Mouse (Mus musculus) liver, embryonic 15.5 days (tissue): ENCODE measurements around the gene Rnf141. TPM values are rescaled to one million over a fixed set of nuclear protein-coding genes. Genes with fewer than 3 reads are reported as not detected.

Experiments used
- ATAC-seq: fragments of 200-750 bp; cut with Nextera tagmentation; 2 replicates; pipeline ENCODE4 v1.8.0; 2017; ENCODE audit warnings: moderate number of reproducible peaks, mild to moderate bottlenecking, moderate library complexity; ENCODE audit not compliant: insufficient read depth
- H3K27ac ChIP-seq: fragments of 300-500 bp; sonication (generic); replicated peaks from 2 replicates; pipeline ENCODE4 v1.5.1; 2015; ENCODE audit warnings: mild to moderate bottlenecking, inconsistent platforms
- H3K27me3 ChIP-seq: fragments of 300-500 bp; sonication (generic); 2 replicates; pipeline ENCODE4 v1.6.1; 2015; ENCODE audit warnings: mild to moderate bottlenecking, inconsistent platforms
- H3K36me3 ChIP-seq: fragments of 300-500 bp; sonication (generic); replicated peaks from 2 replicates; pipeline ENCODE4 v1.6.1; 2015; ENCODE audit warnings: moderate library complexity, mild to moderate bottlenecking, inconsistent platforms
- H3K4me1 ChIP-seq: fragments of 300-500 bp; sonication (generic); replicated peaks from 2 replicates; pipeline ENCODE4 v1.6.1; 2015; ENCODE audit warnings: inconsistent platforms
- H3K4me2 ChIP-seq: fragments of 300-500 bp; sonication (generic); 2 replicates; pipeline ENCODE4 v1.6.1; 2015; ENCODE audit warnings: moderate library complexity, mild to moderate bottlenecking, inconsistent platforms
- H3K4me3 ChIP-seq: fragments of 300-500 bp; sonication (generic); replicated peaks from 2 replicates; pipeline ENCODE4 v1.5.1; 2015; ENCODE audit warnings: mild to moderate bottlenecking, inconsistent platforms
- H3K9ac ChIP-seq: fragments of 300-500 bp; sonication (generic); 2 replicates; pipeline ENCODE4 v1.6.1; 2015; ENCODE audit warnings: moderate library complexity, mild to moderate bottlenecking, inconsistent platforms
- H3K9me3 ChIP-seq: fragments of 300-500 bp; sonication (generic); replicated peaks from 2 replicates; pipeline ENCODE4 v1.6.1; 2016; ENCODE audit warnings: inconsistent platforms
- WGBS: fragments of 180-500 bp; shearing (Covaris S2); methylation state at CpG from one replicate; pipeline ENCODE4 v1.1.7; 2015; ENCODE audit warnings: mixed read lengths; ENCODE audit not compliant: insufficient replicate concordance; 5-methylcytosine and 5-hydroxymethylcytosine counted together
- polyA plus RNA-seq: library from polyadenylated mRNA; unstranded; fragments of >200 nt; fragmentation: Nextera tagmentation; extraction: Ambion mirVana; gene quantifications from 2 replicates; pipeline ENCODE4 v1.2.1, GENCODE M21; 2015

The Rnf141 gene
- polyA plus RNA-seq, 1 experiment from 2014 or later: 24.7 TPM

GRCm38 (mm10) chr7:110823995-110824953 is 20.0 kb downstream of the Rnf141 start:
- H3K4me1 ChIP-seq: peaks cover 39% of the 10 kb centered on the region
- no peak overlapping the region for H3K4me2 ChIP-seq
- 65% methylated on average over 8 of the region's 8 CpGs for WGBS
- H3K36me3 ChIP-seq: peaks cover 86% of the 10 kb centered on the region
- no peaks in the 10 kb centered on the region for H3K9me3 ChIP-seq
- no peaks in the 10 kb centered on the region for H3K27me3 ChIP-seq
- H3K4me3 ChIP-seq: no peak overlapping the region
- H3K27ac ChIP-seq: peak overlapping the region; percentile 48
- H3K9ac ChIP-seq: no peak overlapping the region
- ATAC-seq: no peak

DNA sequence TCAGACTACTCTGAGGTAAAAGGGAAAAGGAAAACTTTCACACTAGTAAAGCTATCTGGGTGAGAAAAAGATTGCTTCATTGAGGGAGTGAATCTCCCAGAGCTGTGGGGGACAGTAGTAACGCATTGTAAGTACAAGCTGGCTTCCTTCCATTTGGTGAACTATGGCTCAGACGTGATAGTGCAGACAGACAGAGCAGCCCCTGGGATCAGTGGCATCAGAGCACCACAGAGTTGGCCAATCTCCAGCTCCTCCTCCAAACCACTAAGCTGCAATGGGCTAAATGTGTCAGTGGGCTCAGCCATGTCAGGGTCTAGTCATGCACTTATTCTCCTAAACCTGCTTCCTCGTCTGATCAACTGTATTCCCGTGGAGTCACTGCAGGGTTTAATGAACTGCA is 20.7 kb downstream of the Rnf141 start:
- 0 out of 2 replicates have a peak, but pooled peaks have one; percentile 14 for ATAC-seq
- Histone ChIP-seq H3K4me3 (no peak overlapping the region), H3K9ac (no peak overlapping the region), H3K27ac (peak overlapping the region; percentile 48; the same call in 1 of the 2 replicates), H3K9me3 (no peaks in the 10 kb centered on the region), H3K27me3 (no peaks in the 10 kb centered on the region), H3K36me3 (peaks cover 79% of the 10 kb centered on the region), H3K4me1 (peaks cover 45% of the 10 kb centered on the region), H3K4me2 (no peak overlapping the region)
- WGBS: 36% methylated on average over 4 of the region's 4 CpGs

DNA sequence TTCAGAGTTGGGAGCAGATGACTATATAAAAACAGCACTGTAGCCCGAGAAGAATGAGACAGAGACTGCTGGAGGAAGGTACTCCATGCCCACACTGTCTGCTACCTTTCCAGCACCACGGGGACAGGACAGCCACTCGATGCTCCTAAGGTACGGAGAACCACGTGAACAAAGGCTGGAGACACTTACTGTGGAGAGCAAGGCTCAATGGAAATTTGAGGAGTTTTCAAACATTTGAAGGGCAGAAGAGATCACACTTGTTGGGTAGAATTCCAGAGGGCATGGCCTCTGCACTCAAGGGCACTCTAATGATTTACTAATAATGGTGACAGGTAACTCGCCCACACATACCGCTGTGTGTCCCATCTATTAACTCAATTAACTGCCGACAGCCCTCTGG is 21.2 kb downstream of the Rnf141 start:
- whole genome bisulfite sequencing: 74% methylated on average over 8 of the region's 8 CpGs
- no peak overlapping the region for H3K27ac ChIP-seq
- H3K4me3 ChIP-seq: no peak overlapping the region
- peaks cover 51% of the 10 kb centered on the region for H3K4me1 ChIP-seq
- H3K4me2 ChIP-seq: no peak overlapping the region
- no peak for ATAC-seq
- H3K9ac ChIP-seq: no peak overlapping the region
- no peaks in the 10 kb centered on the region for H3K9me3 ChIP-seq
- peaks cover 77% of the 10 kb centered on the region for H3K36me3 ChIP-seq
- no peaks in the 10 kb centered on the region for H3K27me3 ChIP-seq

GRCm38 (mm10) chr7:110822055-110822454 is 22.2 kb downstream of the Rnf141 start:
- Histone ChIP-seq H3K9me3 (no peaks in the 10 kb centered on the region), H3K36me3 (peaks cover 80% of the 10 kb centered on the region), H3K4me1 (peaks cover 52% of the 10 kb centered on the region), H3K27ac (no peak overlapping the region), H3K27me3 (no peaks in the 10 kb centered on the region), H3K9ac (no peak overlapping the region), H3K4me2 (no peak overlapping the region), H3K4me3 (no peak overlapping the region)
- no peak for ATAC-seq
- WGBS: 69% methylated on average over 4 of the region's 4 CpGs

DNA sequence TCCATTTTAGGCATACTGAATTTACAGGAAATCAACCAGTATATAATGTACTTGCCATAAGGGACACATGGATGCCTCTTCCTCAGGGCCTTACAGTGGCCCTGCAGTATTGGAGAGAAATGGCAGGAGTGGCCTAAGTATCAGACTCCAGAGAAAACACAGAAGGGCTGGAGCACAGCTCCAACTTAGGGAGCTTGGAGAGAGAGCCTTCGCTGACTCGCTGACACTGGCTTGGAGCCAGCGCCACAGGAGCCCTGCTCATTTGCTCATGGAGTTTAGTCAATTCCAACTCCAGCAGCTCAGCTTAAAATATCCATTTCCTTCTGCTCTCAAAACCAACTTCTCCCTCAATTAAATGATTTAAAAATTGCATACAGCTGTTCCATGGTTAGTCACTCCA is 22.6 kb downstream of the Rnf141 start:
- Histone ChIP-seq H3K27me3 (no peaks in the 10 kb centered on the region), H3K9me3 (no peaks in the 10 kb centered on the region), H3K4me3 (no peak overlapping the region), H3K27ac (no peak overlapping the region; the same call in 1 of the 2 replicates), H3K36me3 (peaks cover 80% of the 10 kb centered on the region), H3K9ac (no peak overlapping the region), H3K4me1 (peaks cover 52% of the 10 kb centered on the region), H3K4me2 (no peak overlapping the region)
- no peak for ATAC-seq
- 91% methylated on average over 3 of the region's 3 CpGs for WGBS

- Histone ChIP-seq H3K9me3 (no peaks in the 10 kb centered on the region), H3K4me1 (peaks cover 52% of the 10 kb centered on the region), H3K36me3 (peaks cover 74% of the 10 kb centered on the region), H3K4me2 (no peak overlapping the region), H3K4me3 (no peak overlapping the region), H3K27me3 (no peaks in the 10 kb centered on the region), H3K27ac (no peak overlapping the region), H3K9ac (no peak overlapping the region)
- ATAC-seq: no peak
- 49% methylated on average over 5 of the region's 5 CpGs for WGBS
These were observed 23.2 kb downstream of the Rnf141 start for GRCm38 (mm10) chr7:110821068-110821467.

DNA sequence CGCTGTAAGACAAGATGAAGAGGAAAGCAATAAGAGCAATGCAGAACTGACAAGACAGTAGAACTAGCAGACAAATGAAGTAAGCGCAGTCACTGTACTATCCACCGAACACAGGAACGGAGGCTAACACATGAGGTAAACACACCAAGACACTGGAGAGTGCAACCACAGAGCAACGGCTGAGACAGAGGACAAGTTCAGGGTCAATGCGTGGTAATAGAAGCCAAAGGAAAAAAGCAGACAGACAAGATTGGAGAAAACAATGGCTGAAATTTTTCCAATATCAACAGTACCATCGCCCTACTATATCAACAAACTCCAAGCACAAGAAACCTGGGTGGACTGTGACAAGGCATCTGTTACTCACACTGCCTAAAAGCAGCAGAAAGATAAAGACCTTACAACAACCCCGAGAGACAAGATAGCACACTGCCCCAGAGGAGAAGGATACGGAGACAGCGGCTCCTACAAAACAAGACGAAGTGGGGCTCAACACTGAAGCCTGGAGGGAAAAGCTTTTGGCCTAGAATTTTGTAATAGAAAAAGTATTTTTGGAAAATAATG is 25.4 kb downstream of the Rnf141 start:
- H3K4me2 ChIP-seq: peak overlapping the region; percentile 45
- ATAC-seq: peak; percentile 89
- H3K36me3 ChIP-seq: peaks cover 71% of the 10 kb centered on the region
- no peak overlapping the region for H3K4me3 ChIP-seq
- H3K27ac ChIP-seq: peak overlapping the region; percentile 80
- no peak overlapping the region for H3K9ac ChIP-seq
- no peaks in the 10 kb centered on the region for H3K9me3 ChIP-seq
- H3K4me1 ChIP-seq: peaks cover 48% of the 10 kb centered on the region
- 25% methylated on average over 11 of the region's 11 CpGs for WGBS
- H3K27me3 ChIP-seq: no peaks in the 10 kb centered on the region

- H3K4me1 ChIP-seq: peaks cover 45% of the 10 kb centered on the region
- peak overlapping the region; percentile 45; the same call in 1 of the 2 replicates for H3K4me2 ChIP-seq
- ATAC-seq: no peak
- peak overlapping the region; percentile 80 for H3K27ac ChIP-seq
- no peak overlapping the region for H3K9ac ChIP-seq
- H3K4me3 ChIP-seq: no peak overlapping the region
- H3K27me3 ChIP-seq: no peaks in the 10 kb centered on the region
- peaks cover 71% of the 10 kb centered on the region for H3K36me3 ChIP-seq
- no peaks in the 10 kb centered on the region for H3K9me3 ChIP-seq
- 76% methylated on average over 6 of the region's 6 CpGs for WGBS
These were observed 26.1 kb downstream of the Rnf141 start for GRCm38 (mm10) chr7:110818206-110818605.

GRCm38 (mm10) chr7:110816037-110816436 is 28.2 kb downstream of the Rnf141 start:
- ATAC-seq: no peak
- Histone ChIP-seq H3K9me3 (no peaks in the 10 kb centered on the region), H3K4me1 (peaks cover 34% of the 10 kb centered on the region), H3K27ac (no peak overlapping the region), H3K36me3 (peaks cover 73% of the 10 kb centered on the region), H3K4me3 (no peak overlapping the region), H3K4me2 (no peak overlapping the region), H3K9ac (no peak overlapping the region), H3K27me3 (no peaks in the 10 kb centered on the region)
- WGBS: 66% methylated on average over 5 of the region's 5 CpGs

GRCm38 (mm10) chr7:110813983-110814382 is 30.3 kb downstream of the Rnf141 start:
- Histone ChIP-seq H3K27me3 (no peaks in the 10 kb centered on the region), H3K36me3 (peaks cover 85% of the 10 kb centered on the region), H3K9me3 (no peaks in the 10 kb centered on the region), H3K27ac (0 out of 2 replicates have a peak overlapping the region, but pooled peaks have one; percentile 38), H3K4me3 (no peak overlapping the region), H3K4me2 (no peak overlapping the region), H3K9ac (no peak overlapping the region), H3K4me1 (peaks cover 16% of the 10 kb centered on the region)
- 39% methylated on average over 1 of the region's 1 CpGs for WGBS
- no peak for ATAC-seq

DNA sequence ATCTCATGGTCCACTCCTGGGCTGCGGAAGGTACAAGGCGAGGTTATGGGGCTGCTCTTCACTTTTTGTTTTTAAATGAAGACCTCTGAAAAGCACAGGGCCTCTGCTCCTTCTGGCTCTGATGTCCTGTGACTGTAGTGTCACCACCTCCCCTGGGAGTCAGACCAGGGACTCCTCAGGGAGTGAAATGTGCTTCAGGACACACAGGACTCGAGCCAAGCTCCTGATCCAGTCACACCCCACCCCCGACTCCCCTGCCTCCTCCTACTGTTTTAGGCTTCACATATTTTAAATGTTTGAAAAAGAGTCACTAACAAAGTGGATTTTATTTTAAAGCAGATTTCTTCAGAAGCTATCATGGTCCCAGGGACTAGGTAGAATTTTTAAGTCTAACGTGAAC is 32.7 kb downstream of the Rnf141 start:
- Histone ChIP-seq H3K9ac (no peak overlapping the region), H3K36me3 (peaks cover 91% of the 10 kb centered on the region), H3K4me2 (no peak overlapping the region), H3K27ac (no peak overlapping the region), H3K4me1 (0 out of 2 replicates have a peak, but pooled peaks cover 5% of the 10 kb centered on the region), H3K9me3 (no peaks in the 10 kb centered on the region), H3K27me3 (no peaks in the 10 kb centered on the region), H3K4me3 (no peak overlapping the region)
- WGBS: 79% methylated on average over 5 of the region's 5 CpGs
- ATAC-seq: no peak
